Mouse (Mus musculus): ENCODE data around the gene Brix1.

- TF ChIP-seq EP300 (IDR thresholded peaks at IDR 0.05; ENCODE audit: low read depth) = no peak
- TF ChIP-seq CTCF (IDR thresholded peaks at IDR 0.05; ENCODE audit: low read depth) = no peak
Measured at GRCm38 (mm10) chr15:10441493-10441892, 44.3 kb downstream of the Brix1 start.

Data from liver, embryonic 14.5 days (tissue).